Mouse (Mus musculus) neural tube, embryonic 11.5 days (tissue): ENCODE measurements around the gene Ccdc115. TPM values are rescaled to one million over a fixed set of nuclear protein-coding genes. Genes with fewer than 3 reads are reported as not detected.
"Not testable (repeated sequence)": the region's sequence is repeated elsewhere in the genome, so short reads cannot be mapped to it uniquely, and the experiment has no call there.

ENCODE experiments used
- ATAC-seq: fragments of 200-750 bp; cut with Nextera tagmentation; 2 replicates; pipeline ENCODE4 v1.8.0; 2017; ENCODE audit warnings: moderate number of reproducible peaks, mild to moderate bottlenecking, moderate TSS enrichment, moderate library complexity; ENCODE audit not compliant: insufficient read depth, low FRiP score, low TSS enrichment
- DNase-seq: peaks from one replicate; pipeline ENCODE4 v3.0.0-alpha.2; 2015; ENCODE audit warnings: low spot score
- H3K27ac ChIP-seq: fragments of 300-500 bp; sonication (generic); 2 replicates; pipeline ENCODE4 v1.5.1; 2014; ENCODE audit warnings: low read depth, mild to moderate bottlenecking, low read length
- H3K27me3 ChIP-seq: fragments of 300-500 bp; sonication (generic); 2 replicates; pipeline ENCODE4 v1.6.1; 2014; ENCODE audit warnings: mild to moderate bottlenecking, low read length, mixed read lengths; ENCODE audit not compliant: control insufficient read depth, insufficient read depth
- H3K36me3 ChIP-seq: fragments of 300-500 bp; sonication (generic); 2 replicates; pipeline ENCODE4 v1.6.1; 2014; ENCODE audit warnings: mild to moderate bottlenecking, low read length, moderate library complexity, mixed read lengths; ENCODE audit not compliant: control insufficient read depth, insufficient read depth
- H3K4me1 ChIP-seq: fragments of 300-500 bp; sonication (generic); 2 replicates; pipeline ENCODE4 v1.6.1; 2014; ENCODE audit warnings: low read length, mixed read lengths; ENCODE audit not compliant: control insufficient read depth, insufficient read depth
- H3K4me2 ChIP-seq: fragments of 300-500 bp; sonication (generic); 2 replicates; pipeline ENCODE4 v1.6.1; 2014; ENCODE audit warnings: low read depth, mild to moderate bottlenecking, moderate library complexity
- H3K4me3 ChIP-seq: fragments of 300-500 bp; sonication (generic); 2 replicates; pipeline ENCODE4 v1.5.1; 2014; ENCODE audit warnings: low read depth, low read length
- H3K9ac ChIP-seq: fragments of 300-500 bp; sonication (generic); 2 replicates; pipeline ENCODE4 v1.6.1; 2014; ENCODE audit warnings: mild to moderate bottlenecking, low read length
- H3K9me3 ChIP-seq: fragments of 300-500 bp; sonication (generic); 2 replicates; pipeline ENCODE4 v1.6.1; 2016; ENCODE audit warnings: low read length; ENCODE audit not compliant: control insufficient read depth
- WGBS: fragments of 180-500 bp; shearing (Covaris S2); extraction: QIAGEN DNeasy Blood & Tissue Kit; methylation state at CpG from one replicate; pipeline ENCODE4 v1.1.7; 2014; 5-methylcytosine and 5-hydroxymethylcytosine counted together
- polyA plus RNA-seq: library from polyadenylated mRNA; unstranded; fragments of >200 nt; fragmentation: Nextera tagmentation; extraction: Ambion mirVana; gene quantifications from 2 replicates; pipeline ENCODE4 v1.2.1, GENCODE M21; 2014

Gene Ccdc115
- polyA plus RNA-seq, 1 experiment from 2014 or later: 71.2 TPM

DNA sequence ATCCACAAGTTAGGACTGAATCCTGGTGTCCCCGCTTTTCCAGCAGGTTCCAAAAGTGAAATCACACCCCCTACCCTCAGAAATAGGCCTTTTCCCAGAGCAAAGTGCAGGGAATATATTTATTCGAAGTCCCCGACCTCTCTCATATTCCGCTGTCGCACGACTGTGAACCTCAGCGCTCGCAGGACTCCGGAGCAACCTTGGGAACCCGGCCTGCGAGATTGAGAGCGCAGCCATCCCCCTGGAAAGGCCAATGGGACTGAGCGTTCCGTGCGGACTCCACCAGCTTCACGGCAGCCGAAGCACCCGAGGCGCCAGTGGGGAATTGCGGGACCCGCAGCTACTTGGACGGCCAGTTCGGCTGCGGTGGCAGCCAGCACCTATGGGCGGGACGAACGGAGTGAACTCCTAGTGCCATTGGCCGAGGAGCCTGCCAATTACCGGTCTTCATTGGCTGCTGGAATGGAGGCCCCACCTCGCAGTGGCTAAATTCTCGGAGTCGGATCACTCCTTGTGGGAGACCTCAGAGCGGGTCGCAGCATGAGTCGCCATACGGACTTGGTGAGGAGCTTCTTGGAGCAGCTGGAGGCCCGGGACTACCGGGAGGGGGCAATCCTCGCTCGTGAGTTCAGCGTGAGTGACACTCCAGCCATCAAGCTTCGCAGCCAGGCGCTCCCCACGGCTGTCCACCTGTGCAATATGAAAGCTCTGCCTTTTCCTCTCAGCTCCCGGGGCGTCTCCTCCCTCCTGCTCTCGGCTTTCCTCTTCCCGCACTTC lies 20.0 kb upstream of the Ccdc115 start, which contains the start of gene Ptpn18:
Ptpn18 (plus strand) TSS at position 479 of the 777 bp plus-strand sequence.
- under 1% methylated on average over 48 of the region's 48 CpGs for WGBS
- peak; percentile 96 for ATAC-seq
- Histone ChIP-seq H3K27me3 (peaks cover 31% of the 10 kb centered on the region), H3K27ac (no peak within 1 kb of the TSS), H3K36me3 (no peaks in the 10 kb centered on the region), H3K9ac (peak within 1 kb of the TSS; percentile 45), H3K9me3 (no peaks in the 10 kb centered on the region), H3K4me3 (peak within 1 kb of the TSS; percentile 53), H3K4me1 (no peaks in the 10 kb centered on the region), H3K4me2 (peak within 1 kb of the TSS; percentile 85)
- DNase-seq: peak; percentile 92

DNA sequence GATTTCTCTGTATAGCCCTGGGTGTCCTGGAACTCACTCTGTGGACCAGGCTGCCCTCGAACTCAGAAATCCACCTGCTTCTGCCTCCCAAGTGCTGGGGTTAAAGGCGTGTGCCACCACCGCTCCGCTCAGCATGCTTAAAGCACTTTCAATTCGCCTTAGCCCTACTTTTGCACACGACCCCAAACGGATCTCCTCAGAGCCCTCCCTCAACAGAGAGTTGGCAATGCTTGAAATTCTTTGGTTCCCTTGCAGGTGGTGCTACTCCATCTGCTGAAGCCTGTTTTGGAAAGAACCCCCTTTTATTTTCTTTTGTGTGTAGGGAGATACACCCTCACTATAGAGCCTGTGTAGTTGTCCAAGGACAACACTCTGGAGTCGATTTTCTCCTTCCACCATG lies 19.0 kb upstream of the Ccdc115 start:
- WGBS: 29% methylated on average over 8 of the region's 8 CpGs
- no peaks in the 10 kb centered on the region for H3K36me3 ChIP-seq
- H3K9me3 ChIP-seq: no peaks in the 10 kb centered on the region
- no peaks in the 10 kb centered on the region for H3K4me1 ChIP-seq
- no peak overlapping the region for H3K4me2 ChIP-seq
- no peak overlapping the region for H3K4me3 ChIP-seq
- no peak for DNase-seq
- no peak overlapping the region for H3K27ac ChIP-seq
- ATAC-seq: no peak
- H3K27me3 ChIP-seq: peaks cover 31% of the 10 kb centered on the region
- no peak overlapping the region for H3K9ac ChIP-seq

DNA sequence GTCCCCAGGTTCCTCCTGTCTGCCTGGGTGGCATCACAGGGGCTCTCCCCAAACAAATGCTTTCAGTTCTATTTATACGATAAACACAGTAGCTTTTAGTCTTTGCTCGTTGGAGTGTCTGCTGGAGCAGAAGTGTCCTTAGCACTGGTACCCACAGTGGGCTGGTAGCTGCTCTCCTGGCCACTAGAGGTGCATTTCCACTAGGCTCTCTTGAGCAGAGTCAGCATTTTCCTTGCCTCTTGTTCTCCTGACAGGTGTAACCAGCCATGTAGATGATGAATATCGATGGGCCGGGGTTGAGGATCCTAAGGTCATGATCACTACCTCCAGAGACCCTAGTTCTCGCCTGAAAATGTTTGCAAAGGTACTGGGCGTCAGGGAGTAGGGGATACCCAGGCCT lies 3.7 kb upstream of the Ccdc115 start:
- no peak for ATAC-seq
- no peaks in the 10 kb centered on the region for H3K27me3 ChIP-seq

DNA sequence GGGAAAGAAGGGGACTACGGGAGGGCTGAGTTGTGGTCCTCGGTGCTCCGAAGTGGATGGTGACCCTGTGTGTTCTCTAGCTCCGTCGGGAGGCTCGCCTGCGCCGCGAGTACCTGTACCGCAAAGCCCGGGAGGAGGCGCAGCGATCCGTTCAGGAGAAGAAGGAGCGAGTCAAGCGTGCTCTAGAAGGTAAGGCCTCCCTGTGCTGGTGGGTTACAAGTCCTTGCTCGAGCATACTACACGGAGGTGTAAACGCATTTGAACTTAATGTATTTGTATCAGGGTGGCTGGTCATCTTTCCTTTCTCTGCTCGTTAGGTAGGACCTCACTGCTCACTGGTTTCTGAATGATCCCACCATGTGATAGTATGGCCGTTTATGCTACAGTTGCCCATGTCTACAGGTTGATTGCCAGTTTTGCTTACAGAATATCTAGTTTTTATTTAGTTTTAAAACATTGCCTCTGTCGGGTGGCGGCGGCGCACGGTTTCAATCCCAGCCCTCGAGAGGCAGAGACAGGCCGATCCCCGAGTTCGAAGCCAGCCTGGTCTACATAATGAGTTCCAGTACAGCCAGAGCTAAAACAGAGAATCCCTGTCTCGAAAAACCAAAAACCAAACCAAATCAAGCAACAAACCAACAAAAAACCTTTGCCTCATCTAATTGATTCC lies 624 bp upstream of the Ccdc115 start:
- Histone ChIP-seq H3K4me1 (0 out of 2 replicates have a peak, but pooled peaks cover 2% of the 10 kb centered on the region), H3K4me3 (peak overlapping the region; percentile 71), H3K9ac (peak overlapping the region; percentile 58), H3K36me3 (peaks cover 11% of the 10 kb centered on the region), H3K4me2 (peak overlapping the region; percentile 62), H3K9me3 (no peaks in the 10 kb centered on the region), H3K27ac (no peak overlapping the region), H3K27me3 (no peaks in the 10 kb centered on the region)
- peak; percentile 32 for ATAC-seq
- DNase-seq: no peak
- WGBS: 7% methylated on average over 31 of the region's 31 CpGs

More for the DNA sequence above, 3.7 kb upstream of the Ccdc115 start:
- no peak for DNase-seq
- Histone ChIP-seq H3K4me3 (no peak overlapping the region), H3K9ac (no peak overlapping the region), H3K27ac (no peak overlapping the region), H3K9me3 (no peaks in the 10 kb centered on the region), H3K4me1 (0 out of 2 replicates have a peak, but pooled peaks cover 2% of the 10 kb centered on the region), H3K4me2 (no peak overlapping the region), H3K36me3 (peaks cover 11% of the 10 kb centered on the region)
- WGBS: 91% methylated on average over 6 of the region's 6 CpGs

DNA sequence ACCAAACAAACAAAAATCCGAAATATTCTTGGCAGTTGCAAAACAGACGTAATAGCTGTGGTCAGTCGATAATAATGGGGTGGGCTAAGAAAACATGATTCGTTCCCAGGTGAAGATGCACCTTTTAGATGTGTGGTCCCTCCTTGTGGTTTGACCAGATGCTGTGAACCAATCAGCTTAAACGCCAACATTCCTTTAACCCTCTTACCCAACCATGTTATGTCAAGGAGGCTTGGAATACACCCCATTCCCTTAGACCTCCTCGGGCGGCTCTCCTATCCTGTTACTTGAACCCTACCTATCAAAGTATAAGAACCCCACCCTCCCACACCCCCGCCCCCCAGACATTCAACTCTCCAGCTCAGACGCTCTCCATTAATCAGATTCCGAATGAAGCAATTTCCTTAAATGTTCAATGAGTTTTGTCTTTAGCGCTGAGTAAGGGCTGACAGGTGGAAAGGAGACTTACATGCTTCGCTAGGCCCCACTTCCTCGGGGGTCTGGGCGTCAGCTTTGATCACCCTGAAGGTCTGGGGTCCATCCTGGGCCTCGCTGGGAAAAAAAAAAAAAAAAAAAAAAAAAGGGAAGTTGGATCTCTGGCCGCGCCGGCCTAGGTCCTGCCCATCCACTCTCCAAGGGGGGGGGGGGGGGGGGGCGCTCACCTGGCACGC lies 956 bp downstream of the Ccdc115 start:
- H3K9me3 ChIP-seq: no peaks in the 10 kb centered on the region
- H3K9ac ChIP-seq: peak overlapping the region; percentile 19; the same call in 1 of the 2 replicates
- H3K4me2 ChIP-seq: peak overlapping the region; percentile 64
- peaks cover 6% of the 10 kb centered on the region for H3K36me3 ChIP-seq
- 48% methylated on average over 14 of the region's 20 CpGs for WGBS
- 0 out of 2 replicates have a peak, but pooled peaks cover 2% of the 10 kb centered on the region for H3K4me1 ChIP-seq
- peak overlapping the region; percentile 71 for H3K4me3 ChIP-seq
- H3K27me3 ChIP-seq: no peaks in the 10 kb centered on the region
- no peak overlapping the region for H3K27ac ChIP-seq
- no peak for ATAC-seq
- no peak for DNase-seq

DNA sequence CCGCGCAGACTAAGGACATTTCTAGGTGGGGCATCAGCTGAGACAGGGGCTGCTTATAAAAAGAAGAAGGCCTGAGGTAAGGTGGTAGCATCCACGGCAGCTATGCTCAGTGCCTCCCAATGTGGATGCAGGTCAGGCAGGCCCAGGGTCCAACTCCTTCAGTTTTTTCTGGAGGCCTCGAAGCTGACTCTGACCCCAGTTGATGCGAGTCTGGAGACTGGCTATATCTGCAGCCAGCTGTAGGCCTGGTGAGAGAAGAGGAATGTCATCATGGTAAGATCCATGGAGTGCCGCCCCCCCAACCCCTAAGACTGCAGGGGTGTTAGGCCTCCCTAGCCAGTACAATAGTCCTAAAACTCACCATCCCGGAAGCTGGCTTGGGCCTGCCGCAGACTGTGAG lies 2.1 kb downstream of the Ccdc115 start:
- WGBS: 94% methylated on average over 8 of the region's 8 CpGs
- not testable (repeated sequence) for H3K36me3 ChIP-seq, H3K27me3 ChIP-seq, H3K4me1 ChIP-seq, DNase-seq, H3K27ac ChIP-seq, ATAC-seq, H3K9ac ChIP-seq, H3K9me3 ChIP-seq, H3K4me3 ChIP-seq, H3K4me2 ChIP-seq

DNA sequence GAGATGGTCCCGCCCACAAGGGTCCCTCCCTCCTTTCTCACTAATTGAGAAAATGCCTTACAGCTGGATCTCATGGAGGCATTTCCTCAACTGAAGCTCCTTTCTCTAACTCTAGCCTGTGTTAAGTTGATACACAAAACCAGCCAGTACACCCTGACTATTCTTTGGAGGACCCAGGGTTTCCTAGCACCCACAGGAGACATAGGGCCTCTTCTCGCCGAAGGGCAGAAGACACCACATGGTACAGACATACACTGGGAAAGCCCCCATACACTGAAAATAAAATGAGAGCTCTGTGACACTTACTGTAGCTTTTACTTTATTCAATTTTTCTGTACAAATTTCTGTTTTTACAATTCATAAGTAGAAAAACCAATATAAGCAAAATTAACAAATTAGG lies 3.1 kb downstream of the Ccdc115 start:
- Histone ChIP-seq H3K27ac (no peak overlapping the region), H3K36me3 (peaks cover 6% of the 10 kb centered on the region), H3K9me3 (peaks cover 6% of the 10 kb centered on the region), H3K9ac (no peak overlapping the region), H3K4me3 (no peak overlapping the region), H3K4me2 (no peak overlapping the region), H3K27me3 (no peaks in the 10 kb centered on the region), H3K4me1 (0 out of 2 replicates have a peak, but pooled peaks cover 2% of the 10 kb centered on the region)
- DNase-seq: no peak
- WGBS: 90% methylated on average over 3 of the region's 3 CpGs
- ATAC-seq: no peak

DNA sequence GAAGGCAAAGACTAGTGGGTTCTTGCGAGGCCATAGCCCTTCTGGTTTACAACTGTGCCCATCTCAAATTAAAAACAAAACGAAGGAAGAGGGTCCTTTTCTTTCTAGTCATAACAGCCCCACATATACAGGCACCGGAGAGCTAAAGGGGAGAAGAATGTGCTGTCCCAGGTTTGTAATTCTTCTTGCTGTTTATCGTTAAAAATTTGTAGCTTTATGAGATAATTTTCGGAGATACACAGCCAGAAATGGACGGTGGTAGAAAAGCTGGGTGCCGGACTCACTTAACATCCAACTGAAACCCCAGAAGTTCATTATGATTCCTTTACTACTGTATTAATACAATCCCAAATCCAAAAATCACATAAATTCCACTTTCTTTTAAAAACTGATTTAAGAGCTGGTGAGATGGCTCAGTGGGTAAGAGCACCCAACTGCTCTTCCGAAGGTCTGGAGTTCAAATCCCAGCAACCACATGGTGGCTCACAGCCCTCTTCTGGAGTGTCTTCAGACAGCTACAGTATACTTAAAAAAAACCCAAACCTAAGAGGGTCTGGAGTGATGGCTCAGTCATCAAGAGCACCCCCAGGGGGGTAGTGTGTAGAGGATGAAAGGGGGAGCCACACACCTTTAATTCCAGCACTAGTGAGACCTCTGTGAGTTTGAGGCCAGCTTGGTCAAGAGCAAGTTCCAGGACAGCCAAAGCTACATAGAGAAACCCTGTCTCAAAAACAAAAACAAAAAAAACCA lies 3.9 kb downstream of the Ccdc115 start:
- peak overlapping the region; percentile 52 for H3K4me2 ChIP-seq
- H3K27me3 ChIP-seq: no peaks in the 10 kb centered on the region
- H3K9ac ChIP-seq: peak overlapping the region; percentile 77
- peak overlapping the region; percentile 56 for H3K4me3 ChIP-seq
- H3K9me3 ChIP-seq: peaks cover 7% of the 10 kb centered on the region
- 39% methylated on average over 8 of the region's 8 CpGs for WGBS
- DNase-seq (no peak), ATAC-seq (no peak)
- peaks cover 7% of the 10 kb centered on the region for H3K36me3 ChIP-seq
- 0 out of 2 replicates have a peak, but pooled peaks cover 2% of the 10 kb centered on the region for H3K4me1 ChIP-seq
- peak overlapping the region; percentile 79 for H3K27ac ChIP-seq
